Mouse (Mus musculus): Measurements from ENCODE around the gene Slc16a5.

- no peak for TF ChIP-seq POLR2A (IDR thresholded peaks at IDR 0.05; ENCODE audit: low read depth, low read length)
- TF ChIP-seq CTCF (IDR thresholded peaks at IDR 0.05; ENCODE audit: extremely low read depth, insufficient read depth, insufficient read length, insufficient replicate concordance) = no peak
These were observed 26.4 kb downstream of the Slc16a5 start for GRCm38 (mm10) chr11:115488551-115489104.

Measured in spleen, adult 2 months (tissue).